Mouse (Mus musculus): Measurements from ENCODE around the gene Zbtb20. TPM values are rescaled to one million over a fixed set of nuclear protein-coding genes. Genes with fewer than 3 reads are reported as not detected.

Gene Zbtb20
- total RNA-seq, 2 experiments from 2014 or later, result 40.1 to 64.5 TPM

- DNase-seq (ENCODE audit: low spot score in 2 of 2), result peak; percentile 48 to 54
- intact Hi-C loops (cut with DNase I), result loop anchor here (10.0 kb wide), 1 partner anchor 179 kb away; no protein-coding TSS in a partner anchor
Observed at GRCm38 (mm10) chr16:43625956-43626355, 750.3 kb downstream of the Zbtb20 start.

GRCm38 (mm10) chr16:43628662-43629061 lies 753.0 kb downstream of the Zbtb20 start:
- intact Hi-C loops (cut with DNase I), result loop anchor here (10.0 kb wide), 1 partner anchor 176 kb away; no protein-coding TSS in a partner anchor
- no peak for DNase-seq (ENCODE audit: low spot score in 2 of 2)

- DNase-seq (ENCODE audit: low spot score in 2 of 2), result no peak
- intact Hi-C loops (cut with DNase I), result no loop called here
Observed at GRCm38 (mm10) chr16:43631758-43632157, 756.1 kb downstream of the Zbtb20 start.

GRCm38 (mm10) chr16:43634037-43634436 lies 758.4 kb downstream of the Zbtb20 start:
- intact Hi-C loops (cut with DNase I), result no loop called here
- no peak for DNase-seq (ENCODE audit: low spot score in 2 of 2)

- no peak for DNase-seq (ENCODE audit: low spot score in 2 of 2)
- intact Hi-C loops (cut with DNase I), result no loop called here
Observed at GRCm38 (mm10) chr16:43637241-43637640, 761.6 kb downstream of the Zbtb20 start.

- intact Hi-C loops (cut with DNase I), result no loop called here
- no peak for DNase-seq (ENCODE audit: low spot score in 2 of 2)
Observed at GRCm38 (mm10) chr16:43638406-43639049, 762.8 kb downstream of the Zbtb20 start.

GRCm38 (mm10) chr16:43641230-43641629 lies 765.5 kb downstream of the Zbtb20 start:
- intact Hi-C loops (cut with DNase I), result no loop called here
- no peak for DNase-seq (ENCODE audit: low spot score in 2 of 2)

- no peak for DNase-seq (ENCODE audit: low spot score in 2 of 2)
- intact Hi-C loops (cut with DNase I), result no loop called here
Observed at GRCm38 (mm10) chr16:43645879-43646278, 770.2 kb downstream of the Zbtb20 start.

- no peak for DNase-seq (ENCODE audit: low spot score in 2 of 2)
- intact Hi-C loops (cut with DNase I), result no loop called here
Observed at GRCm38 (mm10) chr16:43646943-43647342, 771.3 kb downstream of the Zbtb20 start.

- intact Hi-C loops (cut with DNase I), result no loop called here
Observed at GRCm38 (mm10) chr16:43647641-43648040, 772.0 kb downstream of the Zbtb20 start.

GRCm38 (mm10) chr16:43650355-43651080 lies 774.8 kb downstream of the Zbtb20 start:
- intact Hi-C loops (cut with DNase I), result no loop called here
- no peak for DNase-seq (ENCODE audit: low spot score in 2 of 2)

More at GRCm38 (mm10) chr16:43647641-43648040, 772.0 kb downstream of the Zbtb20 start:
- DNase-seq (ENCODE audit: low spot score in 2 of 2), result no peak

- DNase-seq (ENCODE audit: low spot score in 2 of 2), result no peak
- intact Hi-C loops (cut with DNase I), result no loop called here
Observed at GRCm38 (mm10) chr16:43653288-43653687, 777.6 kb downstream of the Zbtb20 start.

- intact Hi-C loops (cut with DNase I), result no loop called here
- DNase-seq (ENCODE audit: low spot score in 2 of 2), result no peak
Observed at GRCm38 (mm10) chr16:43654269-43654668, 778.6 kb downstream of the Zbtb20 start.

GRCm38 (mm10) chr16:43655183-43655787 lies 779.6 kb downstream of the Zbtb20 start:
- intact Hi-C loops (cut with DNase I), result no loop called here

GRCm38 (mm10) chr16:43661576-43661975 lies 785.9 kb downstream of the Zbtb20 start:
- intact Hi-C loops (cut with DNase I), result no loop called here
- no peak for DNase-seq (ENCODE audit: low spot score in 2 of 2)

More at GRCm38 (mm10) chr16:43655183-43655787, 779.6 kb downstream of the Zbtb20 start:
- no peak for DNase-seq (ENCODE audit: low spot score in 2 of 2)

GRCm38 (mm10) chr16:43662124-43663004 lies 786.7 kb downstream of the Zbtb20 start:
- intact Hi-C loops (cut with DNase I), result no loop called here
- DNase-seq (ENCODE audit: low spot score in 2 of 2), result no peak

- DNase-seq (ENCODE audit: low spot score in 2 of 2), result no peak
- intact Hi-C loops (cut with DNase I), result no loop called here
Observed at GRCm38 (mm10) chr16:43663978-43664579, 788.4 kb downstream of the Zbtb20 start, which contains the start of gene Tigit. Tigit (minus strand) TSS chr16:43664146.

GRCm38 (mm10) chr16:43664861-43665260 lies 789.2 kb downstream of the Zbtb20 start:
- intact Hi-C loops (cut with DNase I), result no loop called here

GRCm38 (mm10) chr16:43668294-43668693 lies 792.6 kb downstream of the Zbtb20 start:
- DNase-seq (ENCODE audit: low spot score in 2 of 2), result no peak
- intact Hi-C loops (cut with DNase I), result no loop called here

More at GRCm38 (mm10) chr16:43664861-43665260, 789.2 kb downstream of the Zbtb20 start:
- DNase-seq (ENCODE audit: low spot score in 2 of 2), result no peak
